Mouse (Mus musculus): ENCODE data around the gene Tarsl2.

Gene Tarsl2

GRCm38 (mm10) chr7:65737286-65738040 is 92.8 kb downstream of the Tarsl2 start:
- 83% methylated on average over 12 of the region's 12 CpGs for WGBS

Data from cerebral cortex, adult 2 months (tissue).